Mouse (Mus musculus): ENCODE results near the gene Lims1. TPM values are rescaled to one million over a fixed set of nuclear protein-coding genes. Genes with fewer than 3 reads are reported as not detected.

The Lims1 gene
- total and polyA plus RNA-seq, 2 experiments = 2.7 to 19.7 TPM

DNA sequence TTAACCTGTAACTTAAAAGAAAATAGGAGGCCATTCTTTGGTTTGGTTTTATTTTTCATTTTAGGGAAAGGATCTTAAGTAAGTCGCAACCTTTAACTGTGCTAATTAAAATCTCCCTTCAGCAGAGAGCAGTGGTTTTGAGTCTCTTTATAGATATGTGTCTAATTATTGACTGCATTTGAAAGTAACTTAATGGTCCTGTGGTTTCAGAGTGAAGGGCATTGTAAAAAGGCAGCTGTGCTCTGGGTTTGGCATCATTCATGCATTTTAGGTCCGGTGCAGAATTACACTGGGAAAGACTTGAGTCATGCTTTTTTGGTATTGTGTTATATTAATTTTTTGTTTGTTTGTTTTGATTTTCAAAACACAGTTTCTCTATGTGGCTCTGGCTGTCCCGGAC lies 29.1 kb downstream of the Lims1 start:
- H3K27ac ChIP-seq (replicated peaks; ENCODE audit: insufficient read depth, low read depth, low read length) = no peak overlapping the region
- H3K79me2 ChIP-seq (ENCODE audit: control insufficient read depth, insufficient read depth, low read length) = no peaks in the 10 kb centered on the region; the same call in 1 of the 2 replicates
- no peak for DNase-seq (ENCODE audit: extremely low read depth, low read depth, low spot score)
- no peaks in the 10 kb centered on the region for H3K27me3 ChIP-seq (ENCODE audit: control insufficient read depth, insufficient read depth, low read length)
- no peaks in the 10 kb centered on the region for H3K36me3 ChIP-seq (ENCODE audit: control insufficient read depth, insufficient read depth, low read length)
- H3K4me1 ChIP-seq (ENCODE audit: control insufficient read depth, insufficient read depth, low read length) = peaks cover 3% of the 10 kb centered on the region; the same call in 1 of the 2 replicates
- no peak for TF ChIP-seq POLR2A (IDR thresholded peaks at IDR 0.05; ENCODE audit: extremely low read depth, insufficient read depth, low read length)
- TF ChIP-seq CTCF (IDR thresholded peaks at IDR 0.05; ENCODE audit: low read depth, low read length) = no peak
- WGBS = 92% methylated on average over 3 of the region's 3 CpGs
- H3K9ac ChIP-seq (ENCODE audit: low read depth, low read length) = no peak overlapping the region
- H3K4me3 ChIP-seq (ENCODE audit: insufficient read depth, low read depth, low read length) = no peak overlapping the region

DNA sequence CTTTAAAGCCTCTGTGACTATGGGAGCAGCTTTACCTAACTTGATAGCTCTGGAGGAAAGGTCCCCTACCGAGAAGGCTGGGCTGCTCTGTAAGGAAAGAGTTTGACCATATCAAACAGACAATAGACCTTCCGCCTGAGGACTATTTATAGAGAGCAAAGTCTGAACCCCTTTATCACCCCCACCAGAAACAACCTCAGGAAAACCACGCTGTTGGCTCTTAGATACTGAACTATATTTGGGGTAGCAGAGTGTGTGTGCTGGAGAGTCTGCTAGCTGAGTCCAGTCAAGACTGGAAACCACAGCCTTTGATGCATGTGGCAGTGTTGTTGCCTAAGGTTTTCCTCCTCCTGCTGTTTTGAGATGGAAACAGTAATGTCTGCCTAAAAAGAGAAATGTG lies 31.3 kb downstream of the Lims1 start:
- no peak for DNase-seq (ENCODE audit: extremely low read depth, low read depth, low spot score)
- Histone ChIP-seq H3K27me3 (ENCODE audit: control insufficient read depth, insufficient read depth, low read length) (no peaks in the 10 kb centered on the region), H3K4me3 (ENCODE audit: insufficient read depth, low read depth, low read length) (no peak overlapping the region), H3K9ac (ENCODE audit: low read depth, low read length) (no peak overlapping the region), H3K4me1 (ENCODE audit: control insufficient read depth, insufficient read depth, low read length) (peaks cover 4% of the 10 kb centered on the region; the same call in 1 of the 2 replicates), H3K36me3 (ENCODE audit: control insufficient read depth, insufficient read depth, low read length) (no peaks in the 10 kb centered on the region), H3K27ac (replicated peaks; ENCODE audit: insufficient read depth, low read depth, low read length) (no peak overlapping the region), H3K79me2 (ENCODE audit: control insufficient read depth, insufficient read depth, low read length) (no peaks in the 10 kb centered on the region)
- 53% methylated on average over 3 of the region's 3 CpGs for WGBS
- TF ChIP-seq CTCF (IDR thresholded peaks at IDR 0.05; ENCODE audit: low read depth, low read length) (no peak), POLR2A (IDR thresholded peaks at IDR 0.05; ENCODE audit: extremely low read depth, insufficient read depth, low read length) (no peak)

DNA sequence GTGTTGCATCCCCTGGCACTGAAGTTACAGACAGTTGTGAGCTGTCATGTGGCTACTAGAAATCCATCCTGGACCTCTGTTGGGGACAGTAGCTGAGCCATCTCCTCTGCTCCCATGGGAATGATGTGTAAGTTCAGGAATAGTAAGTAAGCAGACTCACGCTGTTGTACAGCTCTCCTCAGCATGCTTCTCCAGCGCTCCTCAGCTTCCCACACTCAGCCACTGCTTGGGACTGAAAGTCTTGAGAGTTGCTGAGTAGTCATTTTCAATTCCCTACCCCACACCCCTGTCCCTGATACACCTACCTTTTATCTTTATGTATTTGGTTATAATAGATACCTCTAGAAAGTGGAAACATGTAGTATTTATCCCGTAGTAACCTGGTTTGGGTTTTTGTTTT lies 33.2 kb downstream of the Lims1 start:
- Histone ChIP-seq H3K79me2 (ENCODE audit: control insufficient read depth, insufficient read depth, low read length) (no peaks in the 10 kb centered on the region), H3K9ac (ENCODE audit: low read depth, low read length) (no peak overlapping the region), H3K4me3 (ENCODE audit: insufficient read depth, low read depth, low read length) (no peak overlapping the region), H3K4me1 (ENCODE audit: control insufficient read depth, insufficient read depth, low read length) (peaks cover 4% of the 10 kb centered on the region; the same call in 1 of the 2 replicates), H3K36me3 (ENCODE audit: control insufficient read depth, insufficient read depth, low read length) (no peaks in the 10 kb centered on the region), H3K27ac (replicated peaks; ENCODE audit: insufficient read depth, low read depth, low read length) (no peak overlapping the region), H3K27me3 (ENCODE audit: control insufficient read depth, insufficient read depth, low read length) (no peaks in the 10 kb centered on the region)
- no peak for TF ChIP-seq CTCF (IDR thresholded peaks at IDR 0.05; ENCODE audit: low read depth, low read length)
- TF ChIP-seq POLR2A (IDR thresholded peaks at IDR 0.05; ENCODE audit: extremely low read depth, insufficient read depth, low read length) = no peak
- no peak for DNase-seq (ENCODE audit: extremely low read depth, low read depth, low spot score)
- WGBS = 91% methylated on average over 3 of the region's 3 CpGs

DNA sequence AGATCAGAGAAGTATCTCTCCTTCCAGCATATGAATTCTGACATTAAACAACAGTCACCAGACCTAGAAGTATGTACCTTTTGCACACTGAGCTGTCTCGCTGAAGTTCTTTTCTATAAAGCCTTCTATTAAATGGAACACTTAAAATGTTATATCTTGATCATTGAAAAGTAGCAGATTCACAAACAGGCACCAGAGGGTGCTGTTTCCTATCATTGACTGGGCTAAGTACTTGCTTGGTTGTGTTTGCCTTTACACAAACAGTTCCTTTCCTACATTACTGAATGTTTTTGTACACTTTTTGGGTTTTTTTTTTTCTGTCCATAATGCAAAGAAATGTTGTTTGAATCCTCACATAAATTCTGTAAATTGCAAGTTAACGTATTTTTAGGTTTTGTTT lies 35.9 kb downstream of the Lims1 start:
- TF ChIP-seq CTCF (IDR thresholded peaks at IDR 0.05; ENCODE audit: low read depth, low read length) = no peak
- no peak for TF ChIP-seq POLR2A (IDR thresholded peaks at IDR 0.05; ENCODE audit: extremely low read depth, insufficient read depth, low read length)
- Histone ChIP-seq H3K27ac (replicated peaks; ENCODE audit: insufficient read depth, low read depth, low read length) (no peak overlapping the region), H3K4me3 (ENCODE audit: insufficient read depth, low read depth, low read length) (no peak overlapping the region), H3K36me3 (ENCODE audit: control insufficient read depth, insufficient read depth, low read length) (no peaks in the 10 kb centered on the region), H3K9ac (ENCODE audit: low read depth, low read length) (no peak overlapping the region), H3K27me3 (ENCODE audit: control insufficient read depth, insufficient read depth, low read length) (no peaks in the 10 kb centered on the region), H3K4me1 (ENCODE audit: control insufficient read depth, insufficient read depth, low read length) (peaks cover 3% of the 10 kb centered on the region; the same call in 1 of the 2 replicates), H3K79me2 (ENCODE audit: control insufficient read depth, insufficient read depth, low read length) (peaks cover 3% of the 10 kb centered on the region; the same call in 1 of the 2 replicates)
- DNase-seq (ENCODE audit: extremely low read depth, low read depth, low spot score) = peak; percentile 55
- WGBS = 70% methylated on average over 2 of the region's 2 CpGs

DNA sequence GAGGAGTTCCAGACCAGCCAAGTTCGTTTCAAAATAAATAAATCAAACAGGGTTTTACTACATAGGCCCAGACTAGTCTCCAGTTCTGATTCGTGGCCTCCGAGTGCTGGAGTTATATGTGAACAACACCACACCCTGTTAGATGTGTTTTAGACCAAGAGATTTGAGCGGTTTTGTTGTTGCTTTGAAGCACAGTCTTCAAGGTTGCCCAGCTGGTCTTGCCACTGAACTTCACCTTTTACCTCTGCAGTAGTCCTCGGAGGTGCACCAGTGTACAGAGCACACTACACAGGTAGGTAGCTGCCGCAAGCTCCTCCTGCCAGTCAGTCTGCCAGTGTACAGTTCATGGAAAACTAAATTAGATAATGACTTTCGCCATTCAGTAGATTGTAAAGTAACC lies 36.7 kb downstream of the Lims1 start:
- 79% methylated on average over 7 of the region's 7 CpGs for WGBS
- H3K27ac ChIP-seq (replicated peaks; ENCODE audit: insufficient read depth, low read depth, low read length) = no peak overlapping the region
- H3K79me2 ChIP-seq (ENCODE audit: control insufficient read depth, insufficient read depth, low read length) = peaks cover 3% of the 10 kb centered on the region; the same call in 1 of the 2 replicates
- H3K9ac ChIP-seq (ENCODE audit: low read depth, low read length) = no peak overlapping the region
- no peaks in the 10 kb centered on the region for H3K27me3 ChIP-seq (ENCODE audit: control insufficient read depth, insufficient read depth, low read length)
- no peaks in the 10 kb centered on the region for H3K36me3 ChIP-seq (ENCODE audit: control insufficient read depth, insufficient read depth, low read length)
- no peak for DNase-seq (ENCODE audit: extremely low read depth, low read depth, low spot score)
- H3K4me3 ChIP-seq (ENCODE audit: insufficient read depth, low read depth, low read length) = no peak overlapping the region
- H3K4me1 ChIP-seq (ENCODE audit: control insufficient read depth, insufficient read depth, low read length) = 0 out of 2 replicates have a peak, but pooled peaks cover 1% of the 10 kb centered on the region
- TF ChIP-seq POLR2A (IDR thresholded peaks at IDR 0.05; ENCODE audit: extremely low read depth, insufficient read depth, low read length) = no peak
- no peak for TF ChIP-seq CTCF (IDR thresholded peaks at IDR 0.05; ENCODE audit: low read depth, low read length)

DNA sequence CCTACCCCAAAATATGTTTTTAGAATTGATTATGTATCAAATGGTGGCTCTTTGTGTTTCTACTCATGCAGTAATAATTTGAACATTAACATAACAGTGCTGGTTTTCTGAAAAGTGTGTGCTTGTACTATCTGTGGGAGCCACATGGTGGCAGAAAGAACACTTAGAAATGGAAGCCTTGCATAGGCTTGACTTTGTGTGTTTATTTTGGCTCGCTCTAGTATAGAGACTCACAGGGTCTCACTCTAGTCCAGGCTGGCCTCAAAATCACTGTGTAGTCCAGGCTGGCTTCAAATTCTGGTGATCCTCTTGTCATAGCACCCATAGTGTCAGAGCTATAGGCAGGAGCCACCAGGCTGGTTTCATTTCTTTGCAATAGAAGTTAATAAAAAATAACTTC lies 39.5 kb downstream of the Lims1 start:
- peaks cover 3% of the 10 kb centered on the region; the same call in 1 of the 2 replicates for H3K79me2 ChIP-seq (ENCODE audit: control insufficient read depth, insufficient read depth, low read length)
- H3K27ac ChIP-seq (replicated peaks; ENCODE audit: insufficient read depth, low read depth, low read length) = no peak overlapping the region
- no peaks in the 10 kb centered on the region for H3K27me3 ChIP-seq (ENCODE audit: control insufficient read depth, insufficient read depth, low read length)
- TF ChIP-seq POLR2A (IDR thresholded peaks at IDR 0.05; ENCODE audit: extremely low read depth, insufficient read depth, low read length) (no peak), CTCF (IDR thresholded peaks at IDR 0.05; ENCODE audit: low read depth, low read length) (no peak)
- H3K4me1 ChIP-seq (ENCODE audit: control insufficient read depth, insufficient read depth, low read length) = 0 out of 2 replicates have a peak, but pooled peaks cover 1% of the 10 kb centered on the region
- H3K9ac ChIP-seq (ENCODE audit: low read depth, low read length) = no peak overlapping the region
- H3K4me3 ChIP-seq (ENCODE audit: insufficient read depth, low read depth, low read length) = no peak overlapping the region
- no peak for DNase-seq (ENCODE audit: extremely low read depth, low read depth, low spot score)
- no peaks in the 10 kb centered on the region for H3K36me3 ChIP-seq (ENCODE audit: control insufficient read depth, insufficient read depth, low read length)
- 21% methylated on average over 1 of the region's 1 CpGs for WGBS

Measured in liver, adult 2 months (tissue).